Mouse (Mus musculus) kidney, adult 8-10 months (tissue): ENCODE results near the gene Cyfip2.

Experiments
- DNase-seq, 2 experiments: peaks; one replicate each; pipeline ENCODE4 v3.0.0; 2022

Cyfip2 gene

GRCm38 (mm10) chr11:46307768-46308167 lies 4.9 kb downstream of the Cyfip2 start:
- no peak for DNase-seq

DNA sequence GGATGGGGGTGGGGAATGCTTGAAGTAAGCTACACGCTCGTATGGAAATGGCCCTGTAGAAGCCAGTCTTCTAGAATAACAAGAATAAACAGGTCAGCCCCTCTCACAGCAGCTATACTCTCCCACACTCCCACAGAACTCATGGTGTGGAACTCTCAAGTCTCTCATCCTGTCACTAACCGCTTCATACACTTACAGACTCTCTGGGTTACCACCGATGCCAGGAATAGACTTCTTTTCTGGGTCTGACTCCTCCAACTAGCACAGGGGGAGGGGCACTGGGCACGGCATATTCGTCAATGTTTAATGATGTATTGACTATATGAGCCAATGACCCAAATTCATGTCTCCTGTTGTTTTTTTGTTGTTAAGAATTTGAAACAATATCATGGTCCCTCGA lies 5.9 kb downstream of the Cyfip2 start:
- DNase-seq, result peak in 1 of 2 experiments; percentile 47

DNA sequence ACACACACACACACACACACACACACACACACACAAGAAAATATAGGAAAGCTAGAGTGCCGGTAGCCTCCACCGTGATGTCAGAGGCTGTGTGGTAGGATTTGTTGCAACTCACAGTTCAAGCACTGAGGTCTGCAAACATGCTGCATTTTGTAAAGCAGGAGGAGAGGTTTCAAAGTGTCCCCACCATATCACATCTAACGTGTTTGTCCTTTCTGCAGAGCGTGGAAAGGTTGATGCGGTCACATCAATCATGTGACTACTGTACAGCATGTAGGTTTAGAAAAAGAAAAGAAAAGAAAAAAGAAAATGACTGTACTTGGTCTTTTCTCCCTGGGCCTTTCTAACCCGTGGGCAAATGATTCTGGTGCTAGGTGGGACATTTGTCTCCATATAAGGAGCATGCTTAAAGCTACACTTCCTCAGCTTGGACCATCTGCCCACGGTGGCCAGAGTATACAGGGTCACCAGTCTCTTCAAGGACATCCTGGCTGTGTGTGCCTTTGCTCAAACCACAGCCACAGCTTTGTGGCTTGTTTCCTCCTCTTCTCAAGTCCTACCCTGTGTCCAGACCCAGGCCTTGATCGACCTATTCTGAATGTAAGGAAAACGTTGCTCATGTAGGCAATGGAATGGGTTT lies 6.7 kb downstream of the Cyfip2 start:
- DNase-seq, result no peak

DNA sequence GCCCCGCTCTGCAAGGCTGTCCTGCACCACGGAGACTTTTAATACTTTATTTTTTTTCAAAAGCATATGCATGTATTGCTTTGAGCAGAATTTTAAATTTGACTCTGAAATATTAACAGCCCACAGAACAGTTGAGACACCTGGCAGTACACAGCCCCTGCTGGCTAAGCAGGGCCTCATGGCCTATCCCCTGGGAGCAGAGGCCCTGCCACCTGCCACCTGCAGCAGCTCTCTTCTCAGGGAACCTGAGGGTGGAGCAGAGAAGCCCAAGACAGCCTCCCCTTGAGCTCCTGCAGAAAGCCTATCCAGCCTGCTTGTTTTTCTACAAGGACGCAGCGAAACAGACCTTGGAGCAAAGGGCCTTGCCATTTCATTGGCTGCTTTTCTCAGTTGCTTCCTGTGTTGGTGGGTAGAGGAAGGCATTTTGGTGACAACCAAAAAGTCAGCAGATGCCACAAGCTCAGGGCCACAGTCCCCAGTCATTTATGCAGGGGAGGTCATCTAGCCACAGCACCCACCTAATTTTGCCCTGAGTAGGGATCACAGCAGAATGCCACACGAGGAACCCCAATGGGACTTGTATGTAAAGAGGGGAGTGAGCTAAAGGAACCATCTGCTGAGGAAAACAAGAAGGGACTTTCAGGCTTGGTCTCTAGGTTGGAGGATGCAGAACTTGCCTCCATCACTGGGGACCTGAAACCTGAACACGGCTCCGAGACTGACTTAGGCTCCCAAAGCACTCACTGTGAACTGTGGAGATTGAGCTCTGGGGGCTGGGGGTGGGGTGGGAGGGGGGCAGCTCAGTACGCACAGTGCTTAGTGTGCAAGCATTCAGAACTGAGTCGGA lies 7.6 kb downstream of the Cyfip2 start:
- no peak for DNase-seq

DNA sequence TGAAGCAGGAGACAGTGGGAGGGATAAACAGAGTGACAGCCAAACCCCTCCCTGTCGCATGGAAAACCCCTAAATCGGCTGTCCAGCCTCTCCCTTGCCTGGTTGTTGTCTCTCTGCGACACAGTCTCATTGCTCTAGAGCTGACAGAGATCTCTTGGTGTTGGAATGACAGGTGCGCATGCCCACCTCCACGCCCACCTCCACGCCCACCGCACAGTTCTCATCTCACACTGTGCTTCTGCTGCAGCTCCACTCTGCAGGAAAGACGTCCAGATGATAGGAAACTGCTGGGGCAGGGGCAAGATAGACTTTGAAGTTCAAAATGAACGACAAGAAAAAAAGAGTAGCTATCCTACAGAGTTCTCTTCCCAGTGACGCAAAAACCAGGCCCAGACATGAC lies 8.6 kb downstream of the Cyfip2 start:
- no peak for DNase-seq

- peak; percentile 75 for DNase-seq
These were observed 10.2 kb downstream of the Cyfip2 start for GRCm38 (mm10) chr11:46302471-46302870.

GRCm38 (mm10) chr11:46301579-46302248 lies 10.9 kb downstream of the Cyfip2 start:
- DNase-seq, result no peak

GRCm38 (mm10) chr11:46299901-46300300 lies 12.8 kb downstream of the Cyfip2 start:
- DNase-seq, result no peak

DNA sequence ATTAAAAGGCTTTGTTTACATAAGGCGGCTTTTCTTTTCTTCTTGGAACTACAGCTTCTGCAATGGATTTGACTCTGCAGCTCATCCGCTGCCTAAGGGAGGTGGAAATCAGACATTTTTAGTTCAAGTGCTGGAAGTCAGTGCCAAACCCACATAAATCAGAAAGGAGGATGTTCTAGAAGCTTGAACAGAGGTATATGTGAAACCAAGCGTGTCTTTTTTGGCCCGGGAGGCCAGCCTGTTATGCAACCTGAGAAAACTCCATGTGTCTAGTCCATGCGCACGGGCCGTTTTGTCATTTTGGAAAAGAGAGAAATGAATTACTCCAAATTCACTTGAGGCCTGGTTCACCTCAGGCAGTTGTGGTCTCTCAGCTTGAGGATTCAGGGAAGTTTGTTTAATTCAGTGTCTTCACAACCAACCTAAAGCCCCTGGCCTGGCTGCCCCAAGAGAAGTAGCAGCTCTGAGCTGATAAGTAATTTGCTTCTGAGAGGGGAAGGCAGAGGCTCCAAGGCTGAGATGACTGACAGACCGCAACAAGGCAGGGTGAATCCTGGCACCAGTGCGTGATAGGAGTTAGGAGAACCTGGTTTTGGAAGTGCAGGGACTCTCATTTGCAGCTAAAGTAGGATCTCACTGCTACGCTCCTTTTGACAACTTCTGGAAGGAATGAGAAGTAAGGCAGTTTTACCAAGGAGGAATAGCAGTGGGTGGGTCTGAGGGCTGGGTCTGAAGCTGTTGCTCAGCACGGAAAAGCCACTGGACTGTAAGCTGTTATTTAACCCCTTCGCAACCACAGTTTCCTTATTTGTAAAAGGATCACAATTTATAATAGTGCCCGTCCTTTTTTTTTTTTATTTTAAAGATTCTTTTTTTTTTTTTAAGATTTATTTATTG lies 13.5 kb downstream of the Cyfip2 start:
- peak; percentile 71 to 73 for DNase-seq

DNA sequence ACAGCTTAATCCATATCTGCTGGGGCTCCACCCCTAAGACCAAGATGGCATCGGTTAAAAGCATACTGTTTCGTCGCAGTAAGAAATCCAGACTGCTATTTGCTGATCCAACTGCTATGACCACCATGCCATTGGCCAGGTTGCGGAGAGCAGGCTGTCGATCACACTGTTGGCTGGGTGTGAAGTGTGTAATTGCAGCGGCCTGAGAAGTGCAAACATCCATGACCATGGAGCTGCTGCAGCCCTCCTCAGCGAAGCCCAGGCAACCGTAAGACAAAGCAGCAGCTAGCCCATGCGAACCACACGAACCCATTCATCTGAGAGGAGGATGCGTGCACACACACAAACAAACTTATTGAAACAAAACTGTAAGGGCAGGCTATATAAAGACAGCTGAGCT lies 18.3 kb downstream of the Cyfip2 start:
- DNase-seq, result no peak

GRCm38 (mm10) chr11:46293491-46293890 lies 19.2 kb downstream of the Cyfip2 start:
- peak; percentile 87 to 92 for DNase-seq

DNA sequence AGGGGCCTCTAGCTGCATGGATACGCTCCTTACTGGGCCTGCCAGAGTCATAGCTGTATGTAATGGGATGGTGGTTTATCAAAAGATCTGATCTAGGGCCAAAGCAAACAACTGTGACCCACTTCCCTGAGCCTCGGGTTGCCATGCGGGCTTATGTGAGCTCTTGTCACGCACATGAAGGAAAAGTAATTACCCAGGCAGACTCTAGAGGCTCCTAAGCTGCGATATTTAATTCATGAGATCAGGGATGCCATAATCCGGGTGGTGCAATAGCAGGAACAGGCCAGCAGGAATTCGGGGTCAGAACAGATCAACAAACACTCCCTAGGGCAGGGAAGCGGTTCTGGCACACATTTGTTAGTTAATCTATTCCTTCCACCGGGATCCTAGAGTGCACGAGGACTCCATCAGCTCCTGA lies 21.7 kb downstream of the Cyfip2 start:
- DNase-seq, result peak; percentile 70 to 89

DNA sequence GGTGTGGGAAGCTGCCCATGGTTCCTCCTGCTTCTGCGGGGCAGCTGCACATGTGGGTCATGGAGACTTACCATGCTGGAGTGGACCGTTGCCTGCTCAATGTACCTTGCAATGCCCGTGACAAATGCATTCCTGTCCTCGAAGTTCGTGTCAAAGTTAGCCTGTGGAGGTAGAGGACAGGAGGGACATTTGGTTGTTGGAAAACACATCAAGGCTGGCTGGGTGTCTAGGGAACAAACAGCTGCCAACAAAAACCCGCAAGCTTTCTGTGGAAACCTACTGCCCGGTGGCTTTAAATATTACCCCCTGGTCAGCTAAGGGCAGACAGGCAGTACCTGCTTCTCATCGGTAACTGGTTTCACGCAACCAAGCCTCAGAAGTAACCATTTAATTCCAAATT lies 23.1 kb downstream of the Cyfip2 start:
- DNase-seq, result peak; percentile 55 to 83

DNA sequence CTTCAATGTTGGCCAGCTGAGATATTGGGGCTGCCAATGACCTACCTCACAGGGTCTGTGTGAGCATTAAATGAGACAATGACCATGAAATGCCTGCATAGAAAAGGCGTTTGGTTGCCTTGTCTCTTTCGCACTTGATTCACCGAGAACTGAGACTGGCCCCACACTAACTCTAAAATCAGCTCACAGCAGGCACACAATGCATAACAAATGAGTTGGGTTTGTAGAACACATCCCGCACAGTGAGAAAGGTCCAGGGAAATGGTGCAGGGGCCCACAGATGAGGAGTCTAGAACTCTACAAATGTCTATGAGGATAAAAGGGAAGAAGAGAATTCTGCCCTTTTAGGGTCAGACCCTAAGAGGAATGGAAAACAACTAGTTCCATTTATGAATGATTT lies 23.6 kb downstream of the Cyfip2 start:
- DNase-seq, result no peak

GRCm38 (mm10) chr11:46288091-46288490 lies 24.6 kb downstream of the Cyfip2 start:
- no peak for DNase-seq

GRCm38 (mm10) chr11:46286803-46287202 lies 25.9 kb downstream of the Cyfip2 start:
- DNase-seq, result peak; percentile 74 to 90

GRCm38 (mm10) chr11:46283800-46284199 lies 28.9 kb downstream of the Cyfip2 start:
- no peak for DNase-seq

DNA sequence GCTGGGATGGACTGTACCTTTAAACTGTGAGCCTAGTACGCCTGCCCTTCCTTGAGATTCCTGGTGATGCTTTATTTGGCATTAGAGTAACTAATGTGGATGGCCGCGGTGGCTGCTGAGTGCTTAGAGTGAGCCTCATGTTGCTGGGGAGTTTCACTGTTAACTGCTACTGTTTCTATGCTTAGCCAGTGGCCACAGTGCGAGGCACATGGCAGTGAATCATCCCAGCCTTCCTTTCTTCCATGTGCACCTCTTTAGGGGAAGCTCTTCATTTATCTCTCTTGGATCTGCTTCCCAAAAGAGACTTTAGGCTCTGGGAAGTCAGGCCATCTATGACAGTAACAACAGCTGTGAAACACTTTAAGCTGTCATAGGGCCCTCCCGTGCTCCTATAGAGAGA lies 30.0 kb downstream of the Cyfip2 start:
- DNase-seq, result no peak

GRCm38 (mm10) chr11:46278709-46279108 lies 34.0 kb downstream of the Cyfip2 start:
- no peak for DNase-seq

DNA sequence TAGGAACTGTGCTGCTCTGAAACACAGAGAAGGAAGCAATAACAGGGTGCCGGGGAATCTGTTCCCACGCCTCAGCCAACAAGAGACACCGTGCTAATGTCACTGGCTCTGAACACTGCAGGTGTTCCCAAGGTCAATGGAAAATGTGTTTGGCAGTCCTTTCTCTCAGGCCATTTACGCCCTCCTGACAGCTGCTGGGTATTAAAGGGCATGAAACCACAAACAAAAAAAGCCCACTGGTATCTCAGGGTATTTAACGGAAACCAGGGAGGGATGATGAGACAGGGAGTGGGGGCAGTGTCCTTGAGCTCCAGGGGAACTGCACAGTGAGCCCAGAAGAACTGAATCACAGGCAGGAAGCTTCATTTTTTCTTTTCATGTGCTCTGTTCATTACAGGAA lies 34.5 kb downstream of the Cyfip2 start:
- no peak for DNase-seq

DNA sequence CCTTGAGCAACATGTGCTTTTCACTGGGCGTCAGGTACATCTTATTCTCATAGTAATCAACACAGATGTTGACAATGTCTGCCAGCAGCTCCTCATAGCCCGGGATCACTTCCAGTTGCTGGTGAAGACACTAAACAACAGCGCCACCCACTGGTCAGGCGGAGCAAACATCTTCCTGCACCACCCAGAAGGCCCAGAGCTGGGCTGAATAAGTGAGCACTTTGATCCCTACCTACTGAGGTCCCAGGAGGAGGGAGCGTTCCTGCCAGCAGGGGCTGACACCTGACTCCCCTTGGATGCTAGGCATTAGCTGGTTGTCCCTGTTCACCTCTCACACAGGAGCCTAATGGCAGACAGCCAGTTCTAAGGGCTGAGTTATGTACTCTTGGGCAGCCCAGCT lies 35.9 kb downstream of the Cyfip2 start:
- DNase-seq, result peak; percentile 72 to 82

DNA sequence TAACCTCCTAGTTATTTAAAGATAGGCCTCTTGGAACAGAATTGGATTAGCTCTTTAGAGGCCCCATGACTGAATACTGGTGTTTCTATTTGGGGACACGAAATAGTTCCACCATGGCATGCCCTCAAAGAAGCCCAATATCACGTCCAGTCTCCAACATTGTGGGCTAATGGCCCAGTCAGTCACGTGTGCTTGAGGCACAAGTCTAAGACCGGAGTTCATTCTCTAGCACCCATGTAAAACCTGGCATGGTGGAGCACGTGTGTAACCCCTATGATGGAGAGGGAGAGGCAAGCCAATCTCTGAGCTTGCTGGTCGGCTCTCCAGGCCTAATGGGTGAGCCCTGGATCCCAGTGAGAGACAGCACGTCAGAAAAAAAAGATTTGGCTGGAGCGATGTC lies 36.5 kb downstream of the Cyfip2 start:
- no peak for DNase-seq

- DNase-seq, result peak; percentile 56 to 77
These were observed 37.4 kb downstream of the Cyfip2 start for GRCm38 (mm10) chr11:46275302-46275701.
